Mouse (Mus musculus) erythroblast, adult 5-6 weeks (primary cell): ENCODE results near the gene Plb1. TPM values are rescaled to one million over a fixed set of nuclear protein-coding genes. Genes with fewer than 3 reads are reported as not detected.

Experiments used
- ATAC-seq: replicated peaks from 2 replicates; pipeline ENCODE4 v1.8.0; 2016; ENCODE audit warnings: moderate number of reproducible peaks, mild to moderate bottlenecking, moderate TSS enrichment, inconsistent platforms; ENCODE audit not compliant: poor library complexity, low FRiP score, severe bottlenecking
- total RNA-seq, 2 experiments: library from RNA; stranded (forward) in 1 of 2; stranded (reverse) in 1 of 2; fragments of 150-400 nt in 1 of 2; fragments of 200-764, 138-1000 nt in 1 of 2; gene quantifications; 2 replicates each; pipeline versions ENCODE4 v1.2.3 to v1.2.4; 2015 to 2017; ENCODE audit warnings: low replicate concordance in 2 of 2

The Plb1 gene
- total RNA-seq, 2 experiments from 2014 or later: not detected

DNA sequence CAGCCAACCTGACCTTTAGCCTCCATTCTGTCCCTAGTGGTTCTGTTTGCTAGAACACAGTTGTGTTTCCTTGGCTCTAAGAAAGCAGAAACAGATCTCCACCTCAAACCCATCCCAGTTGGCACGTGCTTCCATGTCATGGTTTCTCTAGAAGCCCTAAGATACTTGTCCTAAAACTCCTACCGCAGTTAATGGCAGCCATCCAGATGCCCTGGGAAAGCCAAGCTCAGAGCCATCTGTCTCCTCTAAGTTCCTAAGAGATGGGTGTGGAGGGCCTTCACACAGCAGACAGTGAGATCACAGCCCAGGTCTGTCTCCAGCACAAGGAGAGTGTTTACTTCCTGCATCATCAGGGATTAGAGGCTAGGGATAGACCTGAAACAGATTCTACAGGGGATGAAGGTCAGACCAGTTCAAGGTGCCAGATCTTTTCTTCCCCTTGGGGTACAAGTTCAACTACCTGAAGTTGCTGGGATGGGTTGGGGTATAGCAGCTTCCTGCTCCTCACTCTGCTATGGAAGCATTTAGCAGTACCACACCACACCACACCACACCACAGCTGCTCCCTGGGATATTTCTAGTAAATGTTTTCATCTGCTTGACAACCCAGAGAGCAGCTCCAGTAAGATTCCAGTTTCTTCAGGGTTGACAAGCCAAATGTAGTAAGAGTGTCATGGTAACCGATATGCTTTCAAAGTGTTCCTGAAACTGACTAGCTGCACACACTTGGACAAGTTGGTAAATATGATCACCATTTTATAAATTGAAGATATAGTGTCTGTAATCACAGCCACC, 129.1 kb downstream of the Plb1 start:
- no peak for ATAC-seq

- no peak for ATAC-seq
Measured at GRCm38 (mm10) chr5:32369391-32369790, 136.9 kb downstream of the Plb1 start.

GRCm38 (mm10) chr5:32371239-32371638, 138.7 kb downstream of the Plb1 start:
- no peak for ATAC-seq

DNA sequence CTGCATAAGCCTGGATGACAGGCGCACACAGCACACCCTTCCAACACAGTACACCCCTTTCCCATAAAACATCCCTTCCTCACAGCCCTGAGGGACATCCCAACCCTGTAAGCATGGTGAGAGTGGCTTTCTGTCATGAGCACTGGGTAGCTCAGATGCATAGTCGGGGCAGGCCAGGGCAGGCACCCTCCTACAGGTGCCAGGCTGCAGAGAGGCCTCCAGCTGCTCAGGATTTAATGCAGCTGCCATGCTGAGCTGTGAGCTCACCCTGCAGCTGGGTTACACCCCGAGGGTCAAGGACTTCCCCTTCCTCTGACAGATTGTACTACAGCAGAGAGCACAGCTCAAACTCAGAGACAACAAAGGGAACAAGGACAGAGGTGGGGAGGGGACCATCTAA, 146.0 kb downstream of the Plb1 start:
- no peak for ATAC-seq

- ATAC-seq: no peak
Measured at GRCm38 (mm10) chr5:32388656-32389055, 156.1 kb downstream of the Plb1 start.

- ATAC-seq: no peak
Measured at GRCm38 (mm10) chr5:32390295-32390694, 157.8 kb downstream of the Plb1 start.

DNA sequence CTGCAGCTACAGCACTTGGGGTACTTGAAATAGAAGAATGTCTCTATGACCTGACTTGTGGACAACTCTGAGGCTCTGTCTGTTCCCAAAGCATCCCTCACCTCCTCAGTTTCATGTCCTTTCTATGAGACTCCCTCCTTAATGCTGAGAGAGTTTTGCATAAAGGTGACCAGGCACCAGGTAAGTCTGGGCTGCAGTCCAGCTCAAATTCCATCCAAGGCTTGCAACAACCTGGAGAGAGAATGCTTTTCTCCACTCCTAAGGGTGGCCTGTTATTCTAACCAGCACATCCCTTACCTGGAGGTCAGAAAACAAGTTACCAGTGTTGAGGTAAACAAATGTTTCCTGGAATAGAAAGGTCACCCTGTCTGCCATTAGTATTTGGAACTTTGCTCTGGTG, 159.8 kb downstream of the Plb1 start:
- no peak for ATAC-seq

DNA sequence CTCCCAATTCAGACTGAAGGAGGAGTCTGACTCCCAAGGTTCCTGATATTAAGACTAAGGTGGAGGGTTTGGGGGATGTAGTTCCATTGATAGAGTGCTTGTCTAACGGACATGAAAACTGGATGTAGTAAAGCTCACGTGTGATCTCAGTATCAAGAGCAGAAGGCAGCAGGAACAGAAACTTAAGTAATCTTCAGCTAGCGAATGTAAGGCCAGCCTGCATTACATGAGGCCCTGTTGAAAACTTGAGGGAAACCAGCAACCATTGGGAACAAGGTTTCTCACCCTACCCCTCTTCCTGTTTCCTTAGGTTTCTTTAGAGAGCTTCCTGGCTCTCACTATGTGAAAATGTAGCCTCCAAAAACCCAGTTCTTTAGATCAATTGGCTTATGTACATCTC, 162.1 kb downstream of the Plb1 start:
- no peak for ATAC-seq

DNA sequence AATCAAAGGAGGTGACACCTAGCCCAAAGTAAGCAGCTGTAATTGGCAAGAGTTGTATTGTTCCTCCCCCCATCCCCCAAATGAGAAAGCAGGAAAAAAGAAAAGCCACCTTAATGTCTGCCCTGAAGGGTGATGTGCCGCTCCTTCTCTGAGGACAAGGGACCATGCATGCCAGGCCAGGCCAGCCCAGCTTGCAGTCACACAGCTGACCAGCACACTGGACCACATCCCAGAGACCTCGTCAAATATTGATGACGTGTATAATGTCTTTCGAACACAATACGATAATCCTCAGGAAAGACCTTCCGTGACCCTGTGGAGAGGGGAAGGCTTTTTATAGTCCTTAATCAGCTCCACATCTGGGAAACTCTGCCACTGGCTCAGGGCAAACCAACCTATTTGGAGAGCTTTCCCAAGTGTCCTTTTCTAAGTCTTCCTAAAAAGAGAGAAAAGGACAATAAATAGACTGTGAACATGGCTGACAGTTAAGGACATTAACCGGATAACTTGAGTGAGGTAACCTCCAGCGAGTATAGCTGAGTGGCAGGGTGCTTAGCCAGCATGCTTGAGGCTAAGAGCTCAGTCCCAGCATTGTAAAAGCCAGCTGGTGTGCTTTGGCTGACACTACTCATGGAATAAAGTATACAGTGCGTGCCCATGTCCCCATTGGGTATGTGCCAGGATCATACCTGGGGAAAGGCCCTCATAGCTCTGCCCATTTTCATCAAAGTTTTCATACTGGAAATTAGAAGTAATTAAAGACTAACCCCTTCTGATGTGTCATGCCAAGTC, 162.8 kb downstream of the Plb1 start:
- ATAC-seq: no peak

DNA sequence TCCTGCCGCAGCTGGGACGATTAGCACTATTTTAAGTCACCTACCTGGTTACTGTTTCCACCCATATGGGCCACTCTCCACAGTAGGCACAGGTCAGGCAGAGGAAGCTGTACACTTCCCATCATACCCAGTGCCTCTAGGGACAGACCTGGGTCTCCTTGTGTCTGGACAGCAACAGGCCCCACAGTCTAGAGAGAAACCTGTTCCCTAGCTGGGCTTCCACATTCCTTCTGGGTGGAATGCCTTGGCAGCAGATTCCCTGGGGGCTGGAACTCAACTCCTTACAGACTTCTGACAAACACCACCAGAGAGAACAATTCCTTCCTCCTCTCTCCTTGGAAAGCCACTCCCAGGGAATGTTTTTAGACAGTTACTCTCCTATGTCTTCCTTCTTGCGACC, 165.2 kb downstream of the Plb1 start:
- no peak for ATAC-seq

- no peak for ATAC-seq
Measured at GRCm38 (mm10) chr5:32400926-32401325, 168.4 kb downstream of the Plb1 start.

GRCm38 (mm10) chr5:32403082-32403953, 170.8 kb downstream of the Plb1 start:
- ATAC-seq: no peak

DNA sequence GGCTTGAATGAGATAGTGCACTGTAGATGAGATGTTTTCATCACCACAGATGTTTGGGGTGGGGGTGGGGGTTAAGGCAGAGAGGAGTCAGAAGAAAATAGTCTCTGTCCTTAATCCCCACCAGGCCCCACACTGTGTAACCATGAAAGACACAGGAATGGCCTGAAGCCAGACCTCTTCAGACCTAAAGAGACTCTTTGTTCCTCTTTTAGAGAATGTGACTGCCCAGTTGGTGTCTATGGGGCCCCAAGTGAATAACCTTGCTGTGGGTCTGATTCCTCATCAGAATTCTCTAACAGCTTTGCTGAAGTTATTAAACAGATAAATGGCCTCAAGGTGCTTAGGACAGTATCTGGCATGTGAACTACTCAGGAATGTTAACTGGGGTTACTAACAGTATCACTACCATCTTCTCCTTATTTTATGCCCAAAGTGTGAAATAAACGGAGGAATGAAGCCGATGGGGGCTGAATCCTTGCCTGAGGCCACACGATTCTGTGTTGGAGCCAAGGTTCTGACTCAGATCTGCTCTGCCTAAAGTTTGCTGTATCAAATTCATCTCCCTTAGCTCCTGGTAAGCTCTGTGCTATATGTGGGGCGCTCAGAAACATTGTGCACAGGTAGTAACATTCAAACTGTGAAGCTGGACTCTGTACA, 172.8 kb downstream of the Plb1 start:
- ATAC-seq: no peak

GRCm38 (mm10) chr5:32408771-32409170, 176.3 kb downstream of the Plb1 start:
- ATAC-seq: no peak

GRCm38 (mm10) chr5:32409747-32410146, 177.2 kb downstream of the Plb1 start:
- ATAC-seq: no peak

- no peak for ATAC-seq
Measured at GRCm38 (mm10) chr5:32410954-32411688, 178.6 kb downstream of the Plb1 start.

DNA sequence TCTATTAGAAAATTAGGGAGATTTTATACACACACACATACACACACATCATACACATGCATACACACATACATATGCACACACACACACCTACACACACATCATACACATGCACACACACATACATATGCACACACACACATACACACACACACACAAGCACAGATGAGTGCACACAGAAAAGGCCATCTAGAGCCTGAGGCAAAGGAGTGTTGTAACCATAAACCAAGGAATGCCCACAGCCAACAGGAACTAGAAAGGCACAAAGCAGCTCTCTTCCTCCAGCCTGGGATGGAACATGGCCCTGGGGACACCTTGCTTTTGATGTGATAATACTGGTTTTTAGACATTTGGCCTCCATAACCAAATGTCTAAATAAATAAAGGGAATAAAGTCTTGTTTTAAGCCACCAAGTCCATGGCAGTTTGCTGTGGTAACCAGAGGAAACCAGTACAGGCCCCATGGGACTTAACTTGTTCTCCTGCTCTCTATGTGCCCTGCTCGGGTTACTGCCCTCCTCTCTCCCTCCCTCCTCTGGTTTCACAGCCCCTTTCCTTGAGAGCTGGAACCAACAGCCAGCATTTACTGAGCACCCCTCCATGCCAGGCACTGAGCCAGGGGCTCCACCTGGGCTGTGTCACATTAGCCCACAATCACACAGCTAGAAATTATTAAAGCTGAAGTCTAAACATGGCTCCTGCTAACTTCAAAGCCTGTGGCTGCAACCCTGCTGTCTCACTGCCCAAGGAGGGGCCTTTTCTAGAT, 179.9 kb downstream of the Plb1 start:
- ATAC-seq: no peak

DNA sequence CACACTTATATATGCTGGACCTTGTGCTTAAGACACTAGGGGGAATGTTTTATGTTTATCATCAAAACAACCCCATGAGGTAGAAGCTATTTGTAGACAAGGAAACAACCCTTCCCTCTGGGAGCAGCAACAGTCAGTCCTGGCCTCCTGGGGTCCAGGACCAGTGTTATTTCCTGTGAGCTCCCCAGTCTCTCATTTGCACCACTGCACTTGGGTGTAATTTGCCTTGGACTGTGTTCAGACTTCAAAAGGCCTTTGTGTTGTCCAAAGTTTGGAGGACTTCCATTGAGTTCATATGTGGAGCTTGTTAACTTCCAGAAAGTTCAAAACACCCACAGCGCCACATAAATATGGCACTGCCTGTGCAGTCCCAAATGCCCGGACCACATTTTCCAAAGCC, 180.6 kb downstream of the Plb1 start:
- no peak for ATAC-seq
